Mouse (Mus musculus): Measurements from ENCODE around the gene Cybrd1. TPM values are rescaled to one million over a fixed set of nuclear protein-coding genes. Genes with fewer than 3 reads are reported as not detected.

Gene Cybrd1
- polyA plus RNA-seq, 1 experiment, result 3.3 TPM

DNA sequence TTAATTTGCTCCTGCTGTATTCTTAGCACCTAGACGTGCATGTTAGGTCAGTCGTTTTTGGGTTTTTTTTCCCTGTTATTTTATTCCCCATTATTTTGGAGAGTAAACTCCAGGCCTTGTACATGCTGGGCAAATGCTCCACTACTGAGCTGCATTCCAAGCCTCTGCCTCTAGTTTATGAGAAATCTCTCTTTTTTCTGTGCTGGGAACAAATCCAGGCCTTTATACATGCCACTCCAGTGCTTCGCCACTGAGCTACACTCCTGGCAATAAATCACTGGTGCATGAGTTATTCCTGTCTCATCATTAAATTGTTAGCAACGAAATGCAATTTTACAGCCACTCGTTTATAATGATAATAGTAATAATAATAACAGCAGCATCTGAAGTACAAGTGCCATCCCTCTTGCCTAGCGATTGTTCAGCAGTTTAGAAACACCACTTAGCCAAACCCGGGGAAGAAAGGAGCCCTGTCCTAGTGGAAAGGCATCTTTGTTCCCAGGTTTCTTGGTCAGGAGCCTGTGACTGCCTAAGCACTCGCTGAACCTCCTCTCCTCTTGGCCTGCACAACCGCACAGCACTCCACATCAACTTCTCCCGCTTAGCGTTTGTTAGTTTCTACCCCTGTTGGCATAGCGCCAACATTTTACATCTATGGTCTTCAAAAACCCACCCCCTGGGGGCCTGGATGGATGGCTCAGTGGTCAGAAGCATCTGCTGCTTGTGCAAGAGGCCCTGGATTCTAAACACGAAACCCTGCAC, 4.7 kb downstream of the Cybrd1 start:
- no peak for DNase-seq (ENCODE audit: low spot score)

DNA sequence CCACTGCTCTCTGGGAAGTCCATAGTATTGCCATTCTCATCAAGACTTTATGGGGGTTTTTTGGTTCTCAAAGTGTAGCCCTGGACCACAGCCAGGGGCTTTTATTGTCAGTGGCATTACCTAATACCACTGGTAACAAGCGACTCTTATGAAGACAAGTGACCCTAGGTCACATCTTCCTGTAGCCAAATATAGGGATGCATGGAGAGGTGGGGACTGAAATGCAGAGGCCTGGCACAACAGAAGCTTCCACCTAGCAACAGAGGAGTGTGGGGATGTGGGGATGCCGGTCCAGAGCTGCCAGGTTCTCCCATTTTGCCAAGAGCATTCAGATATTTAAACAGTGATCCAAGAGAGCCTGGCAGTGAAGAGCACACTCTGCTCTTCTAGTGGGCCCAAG, 5.9 kb downstream of the Cybrd1 start:
- DNase-seq (ENCODE audit: low spot score), result no peak

DNA sequence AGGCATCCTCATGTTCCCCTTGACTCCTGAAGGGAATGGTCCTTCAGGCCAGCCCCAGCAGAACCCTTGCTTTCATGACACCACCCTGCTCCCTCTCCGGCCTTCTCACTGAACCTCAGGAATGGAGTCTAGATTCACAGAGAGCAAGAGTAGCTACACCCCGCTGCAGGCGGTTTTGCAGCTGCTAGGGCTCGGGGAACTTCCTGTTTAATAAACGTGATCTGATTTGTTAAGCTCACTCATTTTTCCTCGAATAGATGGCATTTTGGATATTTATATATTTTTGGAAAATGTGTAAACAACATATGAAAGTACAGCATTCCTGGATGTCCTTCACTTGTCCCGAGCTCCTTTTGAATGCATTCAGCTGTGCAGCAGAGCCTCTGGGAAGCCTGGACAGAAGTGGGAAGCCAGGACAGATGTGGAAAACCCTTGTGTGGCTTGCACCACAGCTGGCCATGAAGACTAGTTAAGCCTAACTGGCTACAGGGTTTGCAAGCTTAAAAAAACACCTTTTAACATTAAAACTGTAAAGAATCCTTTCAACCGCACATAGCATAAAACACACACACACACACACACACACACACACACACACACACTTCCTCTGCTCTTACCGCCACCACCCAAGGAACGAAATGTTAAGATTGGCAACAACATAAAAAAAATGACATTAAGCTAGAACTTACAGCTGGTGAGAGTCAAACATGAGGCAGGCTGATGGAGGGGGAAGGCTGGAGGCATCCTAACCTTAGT, 10.2 kb downstream of the Cybrd1 start:
- DNase-seq (ENCODE audit: low spot score), result no peak

DNA sequence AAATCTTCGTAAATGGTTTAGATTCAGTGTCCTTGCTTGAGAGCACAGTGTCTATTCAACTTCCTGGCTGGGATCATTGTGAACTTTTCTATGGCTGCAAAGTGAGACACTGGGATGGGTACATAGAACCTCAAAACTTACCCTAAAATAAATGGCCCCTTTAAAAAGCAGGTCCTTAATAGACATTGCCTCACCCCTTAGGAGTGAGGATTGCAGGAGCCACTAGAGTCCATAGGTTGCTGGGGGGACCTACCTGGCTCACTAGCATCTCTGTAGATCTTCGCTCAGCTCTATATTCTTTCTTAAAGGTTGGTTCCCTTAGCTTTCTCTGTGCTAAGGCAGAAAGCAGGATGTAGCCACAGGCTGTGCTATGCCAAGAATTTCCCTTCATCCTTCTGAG, 12.6 kb downstream of the Cybrd1 start:
- DNase-seq (ENCODE audit: low spot score), result no peak

DNA sequence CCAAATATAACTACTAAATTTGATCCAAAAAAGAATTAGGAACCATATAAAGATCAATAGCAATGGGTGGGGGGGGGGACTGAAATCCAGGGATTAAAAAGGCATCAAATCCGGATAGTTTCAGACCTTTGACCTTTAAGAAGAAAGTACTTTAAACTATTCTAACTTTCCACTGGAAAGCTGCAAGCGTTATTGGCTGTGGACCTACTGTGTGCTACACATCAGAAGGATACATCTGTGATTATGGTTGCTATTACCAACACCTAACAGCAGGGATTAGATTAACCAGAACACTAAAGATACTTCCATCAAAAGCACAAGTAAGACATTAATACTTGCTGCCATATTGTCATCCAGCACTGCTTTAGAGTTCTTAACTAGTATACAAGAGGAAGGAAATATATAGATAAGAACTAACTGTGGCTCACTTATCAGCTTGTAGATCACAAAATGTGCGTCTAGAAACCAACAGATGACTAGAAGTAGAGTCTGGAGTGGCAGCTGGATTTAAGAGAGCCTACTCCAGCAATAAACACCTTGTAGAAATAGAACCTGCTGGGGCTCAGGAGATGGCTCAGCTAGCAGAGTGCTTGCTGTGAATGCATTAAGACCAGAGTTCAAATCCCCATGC, 14.3 kb downstream of the Cybrd1 start:
- DNase-seq (ENCODE audit: low spot score), result no peak

DNA sequence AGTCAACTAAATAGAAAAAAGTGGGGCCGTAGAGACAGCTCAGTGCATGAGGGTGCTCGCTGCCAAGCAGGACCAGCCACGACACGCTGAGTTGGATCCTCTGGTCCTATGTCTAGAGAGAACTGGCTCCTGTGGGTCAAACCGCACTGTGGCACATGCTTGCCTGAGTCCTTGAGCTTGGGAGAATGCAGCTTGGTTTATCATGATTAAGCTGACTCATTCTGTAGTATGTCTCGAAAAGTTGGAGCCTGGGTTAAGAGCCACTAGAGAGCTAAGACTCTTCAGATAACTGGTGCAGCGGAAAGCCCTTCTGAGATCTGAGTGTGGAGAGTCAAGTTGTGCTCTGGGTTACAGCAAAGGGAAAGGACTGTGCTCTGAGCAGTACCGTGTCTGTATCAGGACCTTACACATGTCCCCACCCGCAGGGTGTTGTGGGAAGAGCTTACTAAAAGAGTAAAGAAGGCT, 16.4 kb downstream of the Cybrd1 start:
- DNase-seq (ENCODE audit: low spot score), result no peak

DNA sequence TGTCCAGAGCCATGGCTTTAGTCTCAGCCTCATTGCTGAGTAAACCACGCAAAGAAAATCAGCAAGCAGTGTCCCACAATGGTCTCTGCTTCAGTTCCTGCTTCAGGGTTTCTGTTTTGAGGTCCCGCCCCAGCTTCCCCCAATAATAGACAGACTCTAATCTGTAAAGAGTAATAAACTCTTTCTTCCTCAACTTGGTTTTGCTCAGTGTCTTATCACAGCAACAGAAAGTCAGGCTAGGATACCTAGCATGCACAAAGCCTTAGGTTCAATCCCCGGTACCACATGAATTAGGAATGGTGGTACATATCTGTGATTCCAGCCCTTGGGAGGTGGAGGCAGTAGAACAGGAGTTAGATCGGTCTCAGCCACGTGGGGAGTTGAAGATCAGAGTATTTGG, 17.1 kb downstream of the Cybrd1 start:
- DNase-seq (ENCODE audit: low spot score), result no peak

DNA sequence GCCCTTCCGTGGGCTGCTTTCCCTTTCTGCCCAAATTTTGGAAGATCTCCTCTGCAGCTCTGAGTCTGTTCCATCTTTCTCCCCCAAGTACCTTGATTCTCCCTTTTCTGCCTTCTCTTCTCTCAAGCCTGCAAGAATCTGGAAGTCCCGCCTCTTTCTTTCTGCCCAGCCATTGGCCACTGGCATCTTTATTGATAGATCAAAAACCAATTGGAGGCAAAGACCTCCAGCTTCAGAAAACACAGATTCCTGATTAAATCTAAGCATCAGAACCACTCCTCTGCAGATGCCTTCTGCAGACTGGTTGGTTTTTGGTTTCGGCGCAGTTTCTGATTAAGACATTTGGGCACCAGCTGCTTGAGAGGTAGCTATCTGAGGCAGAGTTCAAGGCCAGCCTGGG, 22.9 kb downstream of the Cybrd1 start:
- DNase-seq (ENCODE audit: low spot score), result no peak

DNA sequence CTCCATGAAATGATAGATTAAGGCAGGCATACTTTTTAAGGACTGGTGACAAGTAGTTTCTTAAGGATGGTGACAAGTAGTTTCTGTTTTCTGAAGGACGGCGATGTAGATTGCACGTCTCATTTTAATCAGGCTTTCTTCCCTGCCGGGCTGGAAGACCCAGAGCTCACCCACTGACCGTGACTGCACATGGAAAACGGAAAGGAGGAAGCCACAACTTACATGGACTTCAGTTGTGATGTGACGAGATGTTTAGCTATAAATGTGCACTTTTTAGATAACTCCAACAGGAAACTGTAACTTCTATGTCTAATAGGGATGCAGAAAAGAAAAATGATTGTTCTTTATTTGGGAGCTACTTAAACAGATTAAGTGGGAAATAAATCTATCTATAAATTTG, 24.7 kb downstream of the Cybrd1 start:
- DNase-seq (ENCODE audit: low spot score), result no peak

DNA sequence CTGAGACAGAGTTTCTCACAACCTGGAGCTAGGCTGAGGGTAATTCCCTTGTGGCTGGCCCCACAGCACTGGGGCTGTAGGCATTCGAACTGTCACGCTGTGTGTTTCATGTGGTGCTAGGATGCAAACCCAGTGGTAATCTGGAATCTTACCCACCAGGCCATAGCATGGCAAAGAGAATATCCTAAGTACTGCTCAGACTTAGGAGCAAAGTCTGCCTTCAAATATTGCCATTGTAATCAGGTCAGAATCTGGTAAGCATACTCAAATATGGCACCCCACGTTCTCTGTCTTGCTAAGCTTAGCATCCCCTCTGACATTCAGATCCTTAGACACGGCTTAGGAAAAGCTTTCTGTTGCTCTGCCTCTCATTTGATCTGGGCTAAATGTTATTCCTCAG, 28.1 kb downstream of the Cybrd1 start:
- no peak for DNase-seq (ENCODE audit: low spot score)

DNA sequence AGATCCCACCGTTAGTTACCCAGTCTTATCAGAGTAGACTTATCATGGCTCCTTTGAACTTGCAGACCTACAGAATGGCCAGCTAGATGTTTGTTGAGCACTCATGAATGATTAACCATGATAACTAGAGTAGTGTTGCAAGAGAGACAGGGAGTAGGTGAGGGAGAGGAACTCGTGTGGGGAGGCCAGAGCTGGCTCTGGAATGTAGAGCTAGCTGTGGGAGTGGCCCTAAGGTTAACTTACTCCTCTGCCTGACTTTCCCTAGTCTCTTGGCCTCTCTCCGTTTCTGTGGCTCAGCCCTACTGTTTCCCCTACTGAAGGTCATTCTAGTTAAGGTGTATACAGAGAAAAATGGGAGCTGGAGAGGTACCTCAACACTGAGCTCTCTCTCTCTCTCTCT, 28.5 kb downstream of the Cybrd1 start:
- no peak for DNase-seq (ENCODE audit: low spot score)

DNA sequence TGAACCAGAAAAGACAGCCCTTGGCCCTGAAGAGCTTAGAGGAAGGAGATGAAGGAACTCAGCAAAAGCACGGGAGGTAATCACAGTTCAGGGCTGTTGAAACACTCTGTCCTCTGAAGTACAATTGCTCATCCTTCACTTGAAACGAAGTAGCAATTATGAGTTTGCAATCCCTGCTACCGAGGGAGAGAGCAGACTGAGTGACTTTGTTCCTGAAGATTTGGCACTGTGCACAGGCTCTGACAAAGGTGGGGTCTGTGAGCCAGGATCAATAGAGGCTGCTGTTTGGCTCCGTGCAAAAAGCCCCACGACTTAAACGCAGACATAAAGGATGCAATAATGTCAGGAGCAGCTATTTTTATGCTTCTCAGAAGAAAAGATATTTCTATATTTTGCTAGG, 30.1 kb downstream of the Cybrd1 start:
- DNase-seq (ENCODE audit: low spot score), result no peak

DNA sequence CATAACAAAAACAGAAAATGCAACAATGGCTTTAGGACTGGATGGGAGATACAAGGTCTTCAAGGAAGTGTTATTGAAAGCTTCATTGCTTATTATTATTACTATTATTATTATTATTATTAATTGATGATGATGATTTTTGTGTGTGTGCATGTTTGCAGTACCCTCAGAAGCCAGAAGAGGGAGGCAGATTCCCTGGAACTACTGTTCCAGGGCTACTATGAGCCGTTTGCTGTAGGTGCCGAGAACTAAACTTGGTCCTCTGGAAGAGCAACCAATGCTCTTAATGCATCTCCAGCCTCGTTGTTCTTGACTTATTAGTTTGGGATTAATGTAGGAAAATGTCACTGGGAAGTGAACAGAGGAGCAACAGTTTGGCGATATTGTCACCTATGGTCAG, 34.4 kb downstream of the Cybrd1 start:
- no peak for DNase-seq (ENCODE audit: low spot score)

DNA sequence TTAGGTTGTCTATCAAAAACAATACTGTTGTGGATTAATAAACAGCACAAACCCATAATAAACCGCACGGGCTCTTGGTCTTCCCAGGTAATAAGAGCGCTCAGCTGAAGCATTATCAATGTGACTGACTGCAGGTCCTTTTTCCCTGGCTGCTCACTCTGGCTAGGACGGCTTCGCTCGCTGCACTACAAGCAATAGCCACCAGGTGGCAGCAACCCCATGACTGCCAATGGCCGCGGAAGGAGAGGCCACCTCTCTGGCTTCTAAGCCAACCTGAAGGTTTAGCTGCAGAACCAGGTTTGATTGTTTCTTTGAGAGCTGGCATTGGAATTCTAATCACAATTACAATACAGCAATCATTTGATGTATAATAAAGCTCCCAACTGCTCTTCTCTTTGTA, 37.8 kb downstream of the Cybrd1 start:
- peak; percentile 46 for DNase-seq (ENCODE audit: low spot score)

DNA sequence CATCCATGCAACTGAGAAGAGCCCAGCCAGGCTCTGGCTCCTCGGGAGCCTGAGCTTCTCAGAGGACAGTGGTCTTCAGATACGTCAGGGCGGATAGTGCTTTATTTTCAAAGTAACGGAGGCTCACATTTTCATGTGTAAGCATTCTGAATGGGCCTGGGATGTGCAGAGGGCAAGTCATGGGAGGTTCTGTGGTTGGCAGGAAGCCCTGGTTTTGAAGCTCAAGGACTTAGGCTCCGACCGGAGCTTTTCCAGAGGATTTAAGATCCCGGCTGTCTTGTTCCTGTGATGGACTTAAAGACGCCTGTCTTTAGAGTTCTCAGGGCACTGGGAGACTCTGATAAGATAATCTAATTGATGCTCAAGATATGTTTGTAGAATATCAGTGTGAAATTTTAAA, 38.7 kb downstream of the Cybrd1 start:
- DNase-seq (ENCODE audit: low spot score), result no peak

DNA sequence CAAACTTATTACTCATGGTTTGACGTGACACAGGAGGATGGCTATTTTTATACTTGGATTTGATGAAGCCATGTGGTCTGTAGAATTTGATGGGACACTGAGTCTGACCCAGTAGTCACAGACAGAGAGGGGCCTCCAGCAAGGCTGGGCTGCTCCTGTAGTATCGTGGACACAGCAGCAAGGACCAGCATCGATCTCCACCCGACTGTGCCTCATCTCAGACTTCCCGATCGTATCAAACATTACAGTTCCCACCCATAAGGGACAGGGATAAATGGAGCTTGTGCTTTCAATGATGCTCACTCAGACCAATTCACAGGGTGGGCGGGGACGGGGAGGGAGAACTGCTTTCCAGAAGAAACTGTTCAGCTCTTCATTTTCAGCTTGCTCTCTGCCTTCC, 40.2 kb downstream of the Cybrd1 start:
- no peak for DNase-seq (ENCODE audit: low spot score)

DNA sequence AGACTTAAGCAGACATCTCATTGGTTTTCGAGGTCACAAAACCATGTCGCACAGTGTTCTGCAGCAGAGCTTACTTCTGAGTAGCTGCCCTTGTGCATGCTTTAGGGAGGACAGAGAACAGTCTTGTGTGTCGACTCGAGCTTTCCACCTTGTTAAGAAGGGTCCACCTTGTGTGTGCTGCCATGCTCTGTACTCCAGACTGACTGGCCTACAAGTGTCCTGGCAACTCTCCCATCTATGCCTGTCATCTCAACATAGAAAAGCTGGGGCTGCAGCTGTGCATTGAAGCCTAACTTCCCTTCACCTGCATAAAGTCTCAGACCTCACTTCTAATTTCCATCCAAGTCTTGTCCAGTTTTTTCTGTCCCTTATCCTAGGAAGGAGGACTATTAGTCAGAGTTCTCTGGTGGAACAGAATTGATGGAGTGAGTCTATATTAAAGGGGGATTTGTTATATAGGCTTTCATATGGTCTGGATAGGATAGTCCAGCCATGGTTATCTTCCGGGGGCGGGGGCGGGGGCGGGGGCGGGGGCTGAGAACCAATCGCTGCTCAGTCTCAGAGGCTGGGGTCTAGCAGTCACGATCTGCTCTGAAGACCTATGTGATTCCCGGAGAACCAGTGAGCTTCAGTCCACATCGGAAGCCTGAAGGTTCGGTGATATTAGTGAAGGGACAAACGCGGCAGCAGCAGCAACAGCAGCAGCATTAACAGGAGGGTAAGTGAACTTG, 42.0 kb downstream of the Cybrd1 start:
- DNase-seq (ENCODE audit: low spot score), result no peak

DNA sequence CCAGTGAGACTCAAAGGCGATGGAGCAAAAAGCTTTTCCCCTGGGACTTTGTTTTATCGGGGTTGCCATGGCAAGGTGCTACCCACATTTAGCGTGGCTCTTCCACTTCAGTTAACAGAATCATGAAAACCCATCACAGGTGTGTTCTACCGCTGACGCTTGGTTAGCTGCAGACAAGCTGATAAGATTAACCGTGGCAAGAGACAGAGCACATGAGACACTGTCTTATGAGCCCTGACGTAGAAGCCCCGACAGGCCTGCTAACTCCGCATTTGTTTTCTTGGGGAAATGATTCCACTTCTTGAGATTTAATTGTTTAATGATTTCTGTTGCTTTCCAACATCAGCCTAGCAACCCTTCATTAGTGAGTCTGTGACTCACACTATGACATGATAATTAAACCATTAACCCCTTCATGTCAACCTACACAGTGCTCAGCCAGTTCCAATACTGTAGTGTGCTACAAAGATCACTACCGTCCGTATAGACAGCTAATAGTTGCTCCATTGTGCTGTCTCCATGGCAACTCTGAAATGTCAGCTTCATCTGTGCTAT, 42.7 kb downstream of the Cybrd1 start:
- no peak for DNase-seq (ENCODE audit: low spot score)

DNA sequence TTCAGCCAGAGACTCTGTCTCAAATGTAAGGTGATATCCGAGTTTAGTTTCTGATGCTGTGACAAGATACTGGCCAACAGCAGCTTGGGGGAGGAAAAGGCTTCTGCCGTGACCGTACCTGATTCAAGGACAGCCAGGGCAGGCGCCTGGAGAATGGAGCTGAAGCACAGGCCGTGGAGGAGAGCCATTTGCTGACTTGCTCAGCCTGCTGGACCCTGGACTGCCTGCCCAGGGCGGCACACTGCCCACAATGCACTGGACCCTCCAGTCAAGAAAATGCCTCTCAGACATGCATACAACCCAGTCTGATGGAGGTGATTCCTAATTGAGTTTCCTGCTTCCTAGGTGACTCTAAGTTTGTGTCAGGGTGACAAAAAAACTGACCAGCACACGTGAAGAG, 43.8 kb downstream of the Cybrd1 start:
- no peak for DNase-seq (ENCODE audit: low spot score)

DNA sequence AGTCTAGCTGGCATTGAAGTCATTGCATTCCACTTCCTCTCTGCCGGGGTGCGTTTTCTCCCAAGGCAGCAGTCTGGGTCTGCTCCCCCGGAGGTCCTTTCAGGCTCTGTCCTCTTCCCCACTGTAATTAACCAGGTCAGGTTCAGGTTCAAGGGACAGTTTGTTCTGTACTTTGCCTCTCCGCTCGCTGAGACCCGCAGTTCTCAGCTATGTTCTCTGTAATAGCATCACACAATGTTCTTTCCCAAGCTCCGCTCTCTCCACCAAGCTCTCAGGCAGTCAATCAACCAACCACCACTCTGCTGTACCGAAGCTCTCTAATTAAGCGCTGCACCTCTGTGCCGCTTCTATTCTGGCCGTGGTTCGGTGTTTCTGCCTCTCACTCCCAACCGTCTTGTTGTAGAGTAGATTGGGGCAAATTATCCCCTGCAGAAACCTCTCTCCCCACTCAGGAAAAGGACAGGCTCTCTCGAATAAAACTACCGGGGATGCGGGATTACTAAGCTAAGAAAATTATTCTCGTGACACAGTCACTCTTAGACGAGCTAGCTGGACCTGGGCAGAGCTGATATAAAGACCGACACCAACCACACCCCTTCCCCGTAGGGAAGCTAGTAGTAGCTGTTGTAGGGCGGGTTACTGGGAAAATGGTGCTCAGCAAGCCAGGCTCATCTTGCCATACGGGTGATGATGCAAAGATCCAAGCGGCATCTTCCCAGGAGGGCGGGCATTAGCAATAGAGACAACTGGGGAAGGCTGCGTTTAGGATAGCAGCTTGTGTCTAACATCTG, 45.3 kb downstream of the Cybrd1 start:
- no peak for DNase-seq (ENCODE audit: low spot score)

DNA sequence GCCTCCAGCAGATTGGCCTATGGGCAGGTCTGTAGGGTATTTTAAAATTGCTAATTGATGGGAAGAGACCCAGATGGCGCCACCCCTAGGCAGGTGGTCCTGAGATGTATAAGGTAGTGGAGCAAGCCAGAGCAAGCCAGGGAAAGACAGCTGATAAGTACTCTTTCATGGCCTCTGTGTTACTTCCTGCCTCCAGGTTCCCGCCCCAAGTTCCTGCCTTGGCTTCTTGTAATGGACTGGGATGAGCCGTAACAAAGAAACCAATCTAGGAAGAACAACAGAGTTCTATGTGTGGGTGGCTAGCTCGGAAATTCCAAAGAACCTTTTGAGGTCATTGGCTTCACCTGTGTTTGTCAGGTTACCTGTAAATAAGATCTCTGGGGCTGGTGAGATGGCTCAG, 49.5 kb downstream of the Cybrd1 start:
- no peak for DNase-seq (ENCODE audit: low spot score)

All from urinary bladder, adult 2 months (tissue).